Mouse (Mus musculus) spleen, adult 18-20 months (tissue): ENCODE data around the gene Tbc1d1.

Experiments used
- DNase-seq, 2 experiments: peaks; one replicate each; pipeline ENCODE4 v3.0.0; 2022; ENCODE audit warnings: mixed read lengths in 2 of 2

Gene Tbc1d1

DNA sequence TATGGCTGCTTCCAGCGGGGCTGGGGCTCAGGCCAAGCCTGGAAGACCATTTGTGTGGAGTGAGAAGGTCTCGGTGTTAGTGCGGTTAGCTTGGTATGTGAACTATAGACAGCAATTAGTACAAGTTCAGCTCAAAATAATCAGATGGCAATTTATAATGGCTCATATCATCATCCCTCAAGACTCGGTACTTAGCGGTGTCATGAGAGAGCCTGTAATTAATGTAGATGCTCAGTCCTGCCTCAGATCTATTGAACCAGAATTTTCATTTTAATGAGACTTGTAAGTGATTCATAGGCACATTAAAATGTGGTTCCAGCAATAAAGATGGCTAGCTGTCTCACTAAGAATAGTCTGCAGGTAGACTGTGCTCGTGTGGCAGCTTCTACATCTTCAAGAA is 51.7 kb downstream of the Tbc1d1 start:
- DNase-seq = no peak

GRCm38 (mm10) chr5:64210817-64211216 is 54.7 kb downstream of the Tbc1d1 start:
- DNase-seq = no peak

DNA sequence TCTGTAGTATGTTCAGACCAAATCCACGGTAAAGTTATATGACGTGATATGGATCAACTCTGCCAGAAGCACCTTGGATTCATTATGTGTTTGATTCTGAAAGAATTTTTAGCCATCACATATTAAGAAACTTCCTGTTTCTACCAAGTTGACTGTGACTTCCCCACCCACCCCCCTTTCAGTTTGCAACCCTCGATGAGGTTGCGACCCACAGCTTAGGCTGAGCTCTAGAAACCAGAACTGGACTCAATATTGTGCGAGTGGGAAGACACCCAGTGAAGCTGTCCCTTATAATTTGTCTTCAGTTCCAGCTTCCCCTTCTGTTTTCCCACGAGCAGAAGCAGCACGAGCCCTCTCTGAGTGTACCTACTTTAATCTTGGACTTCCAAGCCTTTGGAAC is 55.2 kb downstream of the Tbc1d1 start:
- DNase-seq = no peak

- DNase-seq = no peak
Measured at GRCm38 (mm10) chr5:64212206-64212605, 56.1 kb downstream of the Tbc1d1 start.

DNA sequence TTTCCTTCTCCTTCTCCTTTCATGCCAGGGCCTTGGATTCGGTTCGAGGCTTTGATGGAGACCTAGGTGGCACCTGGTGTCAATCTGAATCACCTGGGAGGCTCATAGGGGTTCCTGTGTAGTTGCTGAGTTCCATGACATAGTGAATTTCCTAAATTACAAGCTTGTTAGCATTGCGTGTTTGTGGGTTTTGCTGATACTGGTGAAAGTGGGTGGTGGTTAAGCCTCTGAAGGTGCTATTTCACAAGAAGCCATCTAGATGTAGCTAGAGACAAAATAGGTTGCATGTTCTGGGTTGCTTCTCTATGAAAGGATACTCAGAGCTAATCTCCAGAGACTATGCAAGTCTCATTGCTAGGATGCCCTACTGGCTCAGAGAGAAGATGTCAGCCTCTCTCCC is 56.5 kb downstream of the Tbc1d1 start:
- DNase-seq = no peak

DNA sequence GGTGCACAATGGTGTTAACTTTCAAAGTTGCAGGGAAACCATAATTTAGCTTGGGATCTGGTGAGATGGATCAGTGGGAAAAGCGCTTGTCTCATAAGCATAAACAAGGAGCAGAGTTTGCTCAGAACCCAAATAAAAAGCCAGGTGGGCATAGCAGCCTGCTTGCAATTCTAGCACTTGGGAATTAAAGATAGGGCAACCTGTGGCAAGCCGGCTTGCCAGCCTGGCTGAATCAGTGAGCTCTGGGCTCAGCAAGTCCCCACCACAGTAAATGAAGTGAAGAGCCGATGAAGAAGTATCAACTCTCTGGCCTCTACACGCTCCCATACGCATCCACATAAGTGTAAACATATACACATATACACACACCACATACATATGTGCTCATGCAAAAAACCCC is 59.7 kb downstream of the Tbc1d1 start:
- DNase-seq = no peak

GRCm38 (mm10) chr5:64216326-64216725 is 60.2 kb downstream of the Tbc1d1 start:
- DNase-seq = no peak

- no peak for DNase-seq
Measured at GRCm38 (mm10) chr5:64217256-64217655, 61.2 kb downstream of the Tbc1d1 start.

- peak in 1 of 2 experiments; percentile 50 for DNase-seq
Measured at GRCm38 (mm10) chr5:64217816-64218602, 61.9 kb downstream of the Tbc1d1 start.

- no peak for DNase-seq
Measured at GRCm38 (mm10) chr5:64218603-64218999, 62.5 kb downstream of the Tbc1d1 start.

DNA sequence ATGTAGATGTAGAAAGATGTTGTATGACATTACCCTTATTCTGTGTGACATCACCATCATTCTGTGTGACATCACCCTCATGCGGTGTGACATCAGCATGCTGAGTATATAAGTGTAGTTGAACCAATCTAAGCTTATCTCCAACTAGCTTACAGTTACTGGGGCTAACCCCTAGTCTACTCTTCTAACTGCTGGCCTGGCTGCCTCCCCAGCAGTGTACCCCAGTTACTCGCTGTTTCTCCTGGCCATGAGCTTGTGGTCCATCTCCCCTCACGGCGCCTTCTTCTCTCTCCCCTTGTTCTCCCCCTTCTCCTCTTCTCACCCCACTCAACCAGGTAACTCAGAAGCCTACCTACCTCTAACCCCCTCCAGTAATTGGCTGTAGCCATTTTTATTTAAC is 64.7 kb downstream of the Tbc1d1 start:
- no peak for DNase-seq

GRCm38 (mm10) chr5:64224735-64225425 is 68.8 kb downstream of the Tbc1d1 start:
- no peak for DNase-seq

DNA sequence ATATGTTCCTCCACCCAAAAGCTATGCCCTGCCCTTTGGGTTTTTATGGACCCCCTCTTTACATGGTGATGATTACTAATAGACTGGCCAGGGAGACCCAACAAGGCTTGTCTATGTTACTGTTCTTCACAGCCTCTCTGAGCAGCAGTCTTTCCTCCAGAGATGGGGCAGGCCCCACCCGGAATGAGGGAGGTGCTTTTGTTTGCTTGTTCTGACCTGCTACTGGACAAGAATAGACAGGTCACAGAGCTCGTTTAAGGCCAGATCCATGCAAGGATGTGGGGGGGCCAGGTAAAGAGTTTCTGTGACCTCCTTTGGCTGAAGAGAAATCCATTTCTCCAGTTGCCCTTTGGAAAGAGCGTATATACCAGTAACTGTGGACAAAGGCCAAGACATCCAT is 72.1 kb downstream of the Tbc1d1 start:
- DNase-seq = no peak

DNA sequence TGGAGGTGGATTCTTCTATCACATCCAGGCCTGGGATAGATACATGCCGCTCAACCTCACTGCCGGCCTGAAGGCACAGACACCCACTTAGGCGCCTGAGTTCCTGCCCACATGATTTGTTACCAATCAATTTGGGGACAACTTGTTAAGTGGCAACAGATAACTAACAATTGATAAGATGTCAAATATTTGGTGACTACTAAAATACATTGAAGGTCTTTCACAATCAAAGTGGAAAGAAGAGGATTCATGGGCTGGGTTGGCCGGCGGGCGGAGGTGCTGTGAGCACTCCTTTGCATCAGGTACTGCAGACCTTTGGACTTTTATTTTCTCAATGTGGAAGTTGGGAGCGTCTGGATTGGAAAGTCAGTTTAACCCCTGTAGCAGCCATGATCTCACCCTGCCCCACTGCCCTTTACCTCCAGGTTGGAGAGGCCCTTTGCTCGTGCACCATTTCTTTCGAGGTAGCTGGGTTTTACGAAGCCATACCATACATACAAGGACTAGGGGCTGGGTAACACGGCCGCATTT is 73.3 kb downstream of the Tbc1d1 start:
- DNase-seq = no peak

DNA sequence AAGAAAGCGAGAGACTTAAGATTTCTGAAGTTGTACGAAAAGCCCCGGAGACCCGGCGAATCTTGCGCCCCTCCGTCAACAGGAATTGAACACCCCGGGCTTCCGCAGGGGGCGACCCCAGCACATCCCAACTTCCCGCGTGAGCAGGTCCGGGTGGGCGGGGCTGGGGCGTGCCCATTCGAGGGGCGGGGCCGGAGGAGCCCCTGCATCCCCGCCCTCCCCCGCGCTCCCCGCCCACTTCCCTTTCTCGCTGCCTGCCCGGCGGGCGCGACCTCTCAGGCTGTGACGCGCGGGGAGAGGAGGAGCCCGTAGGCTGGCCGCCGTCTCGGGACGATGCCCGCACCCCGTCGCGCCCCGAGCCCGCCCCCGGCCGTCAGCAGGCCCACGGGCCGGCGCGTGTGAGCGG is 74.0 kb downstream of the Tbc1d1 start:
- peak; percentile 90 to 91 for DNase-seq

DNA sequence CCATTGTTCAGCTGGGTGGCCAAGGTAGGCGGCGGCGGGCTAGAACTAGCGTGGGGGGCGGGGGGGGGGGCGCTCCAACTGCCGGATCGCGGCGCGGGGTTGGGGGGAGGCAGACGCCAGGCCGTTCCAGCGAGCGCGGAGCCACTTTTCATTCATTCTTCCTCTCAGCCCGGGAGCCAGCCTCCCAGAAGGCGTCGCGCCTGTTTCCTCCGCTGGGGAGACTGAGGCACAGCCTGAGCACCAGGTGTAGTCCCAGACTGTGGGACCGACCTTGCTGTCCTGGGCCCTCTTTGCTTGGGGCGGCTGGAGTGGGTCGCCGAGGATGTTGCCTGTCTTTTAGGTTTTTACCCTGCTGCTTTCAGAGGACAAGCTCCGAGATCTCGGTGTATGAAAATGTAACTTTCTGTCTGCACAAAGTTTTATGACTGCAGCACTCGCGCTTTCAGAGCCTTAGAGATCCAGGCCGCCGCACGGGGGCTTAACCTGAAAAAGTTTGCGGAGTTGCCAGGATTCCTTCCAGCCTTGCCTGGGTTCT is 74.5 kb downstream of the Tbc1d1 start:
- DNase-seq = no peak

GRCm38 (mm10) chr5:64232872-64233271 is 76.8 kb downstream of the Tbc1d1 start:
- DNase-seq = no peak

DNA sequence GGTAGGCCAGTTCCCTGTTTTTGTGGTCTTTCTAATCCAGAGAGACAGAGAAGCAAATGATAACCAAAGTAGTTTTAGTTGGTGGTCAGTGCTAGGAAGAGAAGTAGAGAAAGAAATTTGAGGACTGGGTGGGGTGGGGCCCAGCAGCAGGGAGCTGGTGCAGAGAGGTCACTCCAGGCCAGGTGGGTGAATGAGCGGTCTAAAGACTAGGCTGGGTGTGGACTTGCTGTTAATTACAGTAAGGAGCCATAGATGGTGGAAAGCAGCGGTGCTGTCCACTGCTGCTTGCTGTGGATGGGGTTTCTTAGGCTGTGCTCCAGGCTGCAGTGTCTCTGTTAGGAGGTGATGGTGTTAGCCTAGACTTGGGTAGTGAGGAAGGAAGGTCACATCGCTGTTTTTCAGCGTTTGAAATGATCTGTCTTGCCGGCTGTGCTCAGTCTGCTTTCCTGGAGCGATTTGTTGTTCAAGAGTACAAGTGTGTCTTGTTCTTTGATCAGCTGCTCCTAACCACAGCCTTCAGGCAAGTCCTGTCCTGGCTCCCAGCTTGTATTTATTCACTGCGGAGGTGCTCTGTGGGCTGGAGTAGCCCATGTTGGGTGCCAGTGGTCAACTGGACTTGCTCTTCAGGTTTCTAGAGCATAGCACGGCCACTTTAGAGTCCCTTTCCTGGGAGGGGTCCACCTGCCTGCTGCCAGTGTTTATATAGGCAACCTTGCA is 78.3 kb downstream of the Tbc1d1 start:
- DNase-seq = no peak

- no peak for DNase-seq
Measured at GRCm38 (mm10) chr5:64235250-64235649, 79.1 kb downstream of the Tbc1d1 start.

GRCm38 (mm10) chr5:64236561-64236960 is 80.5 kb downstream of the Tbc1d1 start:
- no peak for DNase-seq

- no peak for DNase-seq
Measured at GRCm38 (mm10) chr5:64237263-64237662, 81.2 kb downstream of the Tbc1d1 start.

DNA sequence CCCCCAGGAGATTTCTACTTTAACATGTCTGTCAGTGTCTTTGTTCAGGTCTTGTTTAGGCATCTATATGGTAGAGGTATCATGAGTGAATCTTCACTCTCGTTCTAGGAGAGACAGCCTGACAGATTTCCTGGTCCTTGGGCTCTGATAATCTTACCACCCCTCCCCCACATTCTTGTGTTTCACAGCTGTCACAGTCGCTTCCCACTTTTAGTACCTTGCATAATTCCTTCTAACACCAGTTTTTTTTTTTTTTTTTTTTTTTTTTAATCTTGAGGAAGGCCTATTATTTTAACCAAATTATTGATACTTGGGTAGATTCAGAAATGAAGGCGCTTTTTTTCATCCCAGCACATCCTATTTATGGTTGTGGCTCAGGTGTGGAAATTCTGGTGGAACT is 81.6 kb downstream of the Tbc1d1 start:
- DNase-seq = no peak
